In genomic region chr10:32411331-32411730, GRCm38 (mm10) we compare ENCODE assay signal across 34 mouse cellular contexts.
"Had no signal": no experiment of that assay in that cellular context is flagged by ENCODE, and none has a peak within 500 bp of the region (broad histone marks: within the 10 kb centered on the region; RNA-seq: fewer than 3 reads in every experiment).

No protein-coding gene starts in this region.

- H3K36me3 ChIP-seq: heart, embryonic 10.5 days; heart, embryonic 12.5 days; heart, embryonic 13.5 days; heart, embryonic 15.5 days; hindbrain, embryonic 10.5 days; hindbrain, embryonic 12.5 days; hindbrain, embryonic 13.5 days; hindbrain, embryonic 15.5 days; kidney, embryonic 15.5 days had no signal

- H3K4me2 ChIP-seq: heart, embryonic 11.5 days; heart, embryonic 12.5 days; heart, embryonic 13.5 days; heart, embryonic 15.5 days; hindbrain, embryonic 12.5 days; hindbrain, embryonic 13.5 days; hindbrain, embryonic 14.5 days; hindbrain, embryonic 15.5 days; kidney, embryonic 15.5 days had no signal

- DNase-seq: heart, adult 18-20 months; heart, adult 2 months; heart, postnatal 10 days; heart, postnatal 14 days; heart, postnatal 36 days; heart, postnatal 4 days; kidney, adult 11 months; kidney, adult 18-20 months; kidney, adult 2 months; kidney, adult 8-10 months; kidney, adult 9 months; kidney, postnatal 10 days; kidney, postnatal 14 days; kidney, postnatal 25 days; kidney, postnatal 36 days; kidney, postnatal 4 days; layer of hippocampus, adult 9-11 months; layer of hippocampus, postnatal 36 days had no signal

- H3K27me3 ChIP-seq: heart, embryonic 12.5 days; heart, embryonic 13.5 days; heart, embryonic 15.5 days; hindbrain, embryonic 12.5 days; hindbrain, embryonic 13.5 days; hindbrain, embryonic 15.5 days; kidney, embryonic 15.5 days had no signal

- H3K4me3 ChIP-seq: heart, adult 2 months; heart, embryonic 10.5 days; heart, embryonic 12.5 days; heart, embryonic 13.5 days; heart, embryonic 15.5 days; hindbrain, embryonic 10.5 days; hindbrain, embryonic 12.5 days; hindbrain, embryonic 13.5 days; hindbrain, embryonic 15.5 days; kidney, embryonic 15.5 days; layer of hippocampus, adult 2 months had no signal

- ATAC-seq: hindbrain, embryonic 16.5 days; hindbrain, postnatal 0 days; inflammation-experienced regulatory T-cells, adult 6 months had no signal

- H3K4me1 ChIP-seq: heart, embryonic 10.5 days; heart, embryonic 12.5 days; heart, embryonic 13.5 days; heart, embryonic 15.5 days; hindbrain, embryonic 10.5 days; hindbrain, embryonic 12.5 days; hindbrain, embryonic 13.5 days; hindbrain, embryonic 15.5 days; kidney, embryonic 15.5 days had no signal

- H3K9me3 ChIP-seq: heart, embryonic 10.5 days; heart, embryonic 12.5 days; heart, embryonic 13.5 days; heart, embryonic 15.5 days; hindbrain, embryonic 10.5 days; hindbrain, embryonic 12.5 days; hindbrain, embryonic 13.5 days; hindbrain, embryonic 15.5 days; kidney, embryonic 15.5 days had no signal

- H3K9ac ChIP-seq: heart, embryonic 12.5 days; heart, embryonic 13.5 days; heart, embryonic 15.5 days; hindbrain, embryonic 12.5 days; hindbrain, embryonic 13.5 days; hindbrain, embryonic 14.5 days; hindbrain, embryonic 15.5 days; kidney, embryonic 15.5 days had no signal

- H3K27ac ChIP-seq: heart, adult 2 months; heart, embryonic 10.5 days; heart, embryonic 13.5 days; heart, embryonic 15.5 days; hindbrain, embryonic 10.5 days; hindbrain, embryonic 12.5 days; hindbrain, embryonic 13.5 days; hindbrain, embryonic 14.5 days; hindbrain, embryonic 15.5 days; hindbrain, postnatal 0 days; kidney, embryonic 15.5 days; kidney, postnatal 0 days; layer of hippocampus, adult 2 months had no signal
